Mouse (Mus musculus) brain, embryonic 18.5 days (tissue): ENCODE measurements around the gene Tjp1.

Experiments
- DNase-seq: peaks from one replicate; pipeline ENCODE4 v3.0.0-alpha.2; 2012; ENCODE audit warnings: low read depth, low spot score

Gene Tjp1

DNA sequence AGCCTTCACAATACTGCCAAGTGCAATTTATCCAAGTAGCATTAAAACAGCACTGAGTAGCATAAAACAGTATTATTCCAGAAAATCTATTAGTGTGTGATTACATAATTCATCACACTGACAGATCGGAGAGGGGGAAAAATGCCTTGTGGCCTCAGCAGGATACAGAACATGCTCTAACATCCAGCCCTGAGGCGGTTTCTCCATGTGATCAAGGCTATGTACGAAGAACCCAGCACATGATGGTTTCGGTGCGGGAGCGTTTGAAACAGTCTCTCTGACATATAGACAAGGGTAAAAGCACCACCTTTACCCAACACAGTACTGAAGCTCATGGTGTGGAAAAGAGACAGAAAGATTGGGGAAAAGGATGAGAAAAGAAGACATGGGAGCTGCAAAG is 38.4 kb downstream of the Tjp1 start:
- no peak for DNase-seq

GRCm38 (mm10) chr7:65486259-65486681 is 41.3 kb downstream of the Tjp1 start:
- no peak for DNase-seq

- no peak for DNase-seq
These were observed 43.3 kb downstream of the Tjp1 start for GRCm38 (mm10) chr7:65484170-65484778.

DNA sequence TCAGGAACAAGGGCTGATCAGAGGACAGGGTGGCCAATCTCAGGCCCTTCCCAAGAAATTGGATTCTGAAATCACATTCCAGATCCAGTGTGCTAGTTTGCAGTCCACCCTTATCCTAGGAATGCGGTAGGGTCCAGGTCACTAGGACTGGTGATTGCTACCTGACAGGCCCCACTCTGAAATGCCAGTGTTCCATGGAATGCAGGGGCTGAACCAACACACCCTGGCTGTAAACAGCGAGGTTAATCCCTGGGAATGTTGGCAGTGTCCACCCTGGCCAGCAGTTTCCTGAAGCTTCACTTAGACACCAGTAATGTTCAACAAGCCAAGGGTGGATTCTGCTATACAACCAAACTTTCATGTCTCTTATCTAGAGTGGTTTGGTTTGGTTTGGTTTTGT is 45.4 kb downstream of the Tjp1 start:
- no peak for DNase-seq

- DNase-seq = no peak
These were observed 55.5 kb downstream of the Tjp1 start for GRCm38 (mm10) chr7:65472048-65472447.

DNA sequence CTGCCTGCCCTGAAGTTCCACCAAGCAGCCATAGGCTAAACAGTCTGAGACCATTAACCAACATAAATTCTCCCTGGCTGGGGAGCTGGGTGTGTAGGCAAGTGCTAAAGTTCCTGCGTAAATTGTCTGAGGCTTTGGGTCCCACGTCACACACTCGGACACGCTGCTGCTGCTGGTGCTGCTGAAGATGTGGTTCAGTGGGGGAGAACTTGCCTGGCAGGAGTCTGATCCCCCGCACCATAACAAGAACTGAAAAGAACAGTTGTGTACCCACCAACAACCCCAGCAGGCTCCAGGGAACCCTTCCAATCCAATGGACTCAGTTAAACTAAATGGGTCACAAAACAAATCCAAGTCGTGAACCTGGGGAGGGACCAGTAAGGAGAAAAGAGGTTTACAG is 56.2 kb downstream of the Tjp1 start:
- DNase-seq = no peak

DNA sequence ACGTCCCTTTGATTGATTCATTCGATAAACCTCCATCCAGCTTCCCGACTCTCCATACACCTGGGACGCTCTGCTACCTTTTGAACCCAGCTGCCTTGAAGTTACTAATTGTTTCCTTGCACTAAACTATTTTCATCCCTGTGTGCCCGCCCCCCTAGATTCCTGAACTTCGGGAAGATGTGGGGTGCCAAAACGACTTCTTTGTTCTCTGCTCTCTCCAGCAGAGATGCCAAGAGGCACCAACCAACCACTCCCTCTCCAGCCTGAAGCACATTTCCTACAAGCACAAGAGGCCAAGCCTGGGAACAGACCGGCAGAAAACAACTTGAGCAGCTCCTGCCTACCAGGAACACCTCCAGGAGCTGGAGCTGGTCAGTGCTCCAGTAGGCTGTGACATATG is 57.4 kb downstream of the Tjp1 start:
- DNase-seq = no peak

GRCm38 (mm10) chr7:65469666-65470065 is 57.9 kb downstream of the Tjp1 start:
- no peak for DNase-seq

- no peak for DNase-seq
These were observed 59.4 kb downstream of the Tjp1 start for GRCm38 (mm10) chr7:65468191-65468590.

GRCm38 (mm10) chr7:65467306-65468021 is 60.1 kb downstream of the Tjp1 start:
- DNase-seq = no peak

- no peak for DNase-seq
These were observed 61.4 kb downstream of the Tjp1 start for GRCm38 (mm10) chr7:65466137-65466536.

DNA sequence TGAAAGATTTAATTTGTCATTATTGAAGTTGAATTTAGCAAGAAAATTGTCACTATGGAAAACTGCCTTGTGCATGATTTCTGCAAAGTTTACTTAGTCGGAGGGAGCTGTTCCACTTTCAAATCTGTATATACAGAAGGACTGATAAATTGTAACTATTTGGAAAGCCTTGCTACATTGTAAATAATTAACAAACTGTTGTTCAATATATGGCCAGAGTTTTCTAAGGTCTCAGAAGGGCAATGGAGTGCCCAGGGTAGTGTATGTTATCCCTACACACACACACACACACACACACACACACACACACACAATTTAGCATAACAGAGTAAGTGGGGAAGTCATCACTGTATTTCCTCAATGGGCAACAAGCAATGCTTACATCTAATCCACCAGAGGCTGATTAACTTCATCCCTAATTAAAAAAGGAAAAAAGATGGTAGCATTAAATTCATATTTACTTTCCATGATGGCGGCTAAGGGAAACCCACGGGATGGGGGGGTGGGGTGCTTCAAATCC is 63.0 kb downstream of the Tjp1 start:
- DNase-seq = no peak

DNA sequence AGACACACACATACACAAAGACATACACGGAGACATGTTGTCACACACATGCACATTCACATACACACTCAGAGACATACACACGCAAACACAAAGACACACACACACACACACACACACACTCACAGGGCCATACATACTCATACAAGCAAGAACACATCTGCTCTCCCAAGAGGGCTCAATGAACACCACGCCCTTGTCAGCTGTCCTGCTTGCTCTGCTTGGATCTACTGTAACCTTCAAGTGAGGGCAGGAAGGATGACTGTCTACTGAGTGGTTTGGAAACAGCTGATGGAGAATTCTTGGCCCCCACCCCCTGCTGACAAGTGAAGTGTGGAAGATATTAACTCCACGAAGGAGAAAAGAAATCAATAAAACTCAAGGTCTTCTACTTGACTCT is 64.1 kb downstream of the Tjp1 start:
- no peak for DNase-seq

DNA sequence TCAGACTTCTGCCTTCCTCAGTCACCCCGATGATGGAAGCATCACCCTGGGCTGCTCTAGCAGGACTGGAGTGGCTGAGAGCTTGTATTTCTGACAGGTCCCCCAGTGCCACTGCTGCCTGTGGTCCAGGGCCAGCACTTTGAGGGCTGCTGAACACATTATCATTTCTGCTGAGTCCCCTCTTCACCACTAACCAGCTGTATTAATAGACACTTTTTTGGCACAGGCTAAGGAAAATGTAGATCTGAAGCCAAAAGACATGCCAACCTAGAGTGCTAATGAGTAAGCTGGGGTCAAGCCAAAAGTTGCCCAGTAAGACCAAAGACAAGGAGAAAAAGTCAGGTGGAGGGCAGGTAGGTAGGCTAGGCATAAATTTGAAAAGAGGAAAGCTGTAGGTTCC is 66.2 kb downstream of the Tjp1 start:
- DNase-seq = no peak

DNA sequence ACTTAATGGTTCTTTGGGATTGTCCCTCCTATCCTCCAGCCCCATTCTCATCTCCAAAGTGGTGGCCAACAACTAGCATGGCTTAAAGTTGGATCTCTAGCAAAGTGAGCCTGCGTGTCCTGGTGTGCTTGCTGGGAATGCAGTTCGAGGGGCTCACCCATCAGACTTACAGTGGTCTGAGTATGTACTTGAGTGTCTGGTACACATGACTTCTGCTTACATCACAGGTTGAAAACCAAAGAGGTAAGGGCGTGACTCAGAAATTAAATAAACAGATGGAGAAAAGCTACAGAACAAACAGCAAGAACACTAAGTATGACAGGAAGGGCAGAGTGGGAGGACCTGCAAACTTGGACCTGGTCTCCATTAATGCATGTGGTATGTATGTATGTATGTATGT is 67.4 kb downstream of the Tjp1 start:
- DNase-seq = no peak

- DNase-seq = no peak
These were observed 71.5 kb downstream of the Tjp1 start for GRCm38 (mm10) chr7:65456031-65456430.

GRCm38 (mm10) chr7:65455208-65455607 is 72.4 kb downstream of the Tjp1 start:
- DNase-seq = no peak

- DNase-seq = peak; percentile 10
These were observed 73.3 kb downstream of the Tjp1 start for GRCm38 (mm10) chr7:65454269-65454668.

DNA sequence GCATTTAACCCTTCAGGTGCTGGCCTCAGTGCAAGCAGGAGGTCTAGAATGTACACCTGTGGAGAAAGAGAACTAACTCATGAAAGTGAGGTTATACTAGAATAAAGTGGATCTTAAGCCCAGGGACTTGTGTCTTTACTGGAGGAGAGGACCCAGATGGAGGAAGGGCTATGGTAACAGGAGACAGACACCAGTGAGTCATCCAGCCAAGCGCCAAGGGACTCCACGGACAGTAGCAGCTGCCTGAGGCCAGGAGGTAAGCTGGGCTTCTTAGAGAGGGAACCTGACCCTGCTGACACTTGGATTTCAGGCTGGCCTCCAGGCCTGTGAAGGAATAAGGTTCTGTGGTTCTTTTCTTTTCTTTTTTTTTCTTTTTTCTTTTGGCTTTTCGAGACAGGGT is 75.3 kb downstream of the Tjp1 start:
- DNase-seq = no peak

GRCm38 (mm10) chr7:65450158-65450557 is 77.4 kb downstream of the Tjp1 start:
- peak; percentile 20 for DNase-seq

DNA sequence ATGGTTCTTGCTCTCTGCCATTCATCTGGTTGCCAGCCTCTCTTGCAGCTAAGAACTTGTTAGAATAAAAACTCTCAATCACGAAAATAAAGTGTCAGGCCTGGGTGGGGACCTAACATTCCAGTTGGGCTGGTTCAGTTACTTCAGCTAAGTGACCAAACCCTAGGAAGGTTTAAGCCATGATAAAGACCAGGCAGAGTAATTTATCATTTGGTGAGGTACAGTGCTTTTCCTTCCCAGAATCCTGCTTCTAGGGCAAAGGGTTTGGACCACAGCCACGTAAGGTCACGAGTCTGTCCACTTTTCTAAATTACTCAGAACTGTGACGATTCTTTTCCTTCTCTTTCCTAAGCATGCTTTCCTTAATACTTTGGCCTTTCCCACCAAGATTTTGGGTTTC is 86.1 kb downstream of the Tjp1 start:
- DNase-seq = no peak

DNA sequence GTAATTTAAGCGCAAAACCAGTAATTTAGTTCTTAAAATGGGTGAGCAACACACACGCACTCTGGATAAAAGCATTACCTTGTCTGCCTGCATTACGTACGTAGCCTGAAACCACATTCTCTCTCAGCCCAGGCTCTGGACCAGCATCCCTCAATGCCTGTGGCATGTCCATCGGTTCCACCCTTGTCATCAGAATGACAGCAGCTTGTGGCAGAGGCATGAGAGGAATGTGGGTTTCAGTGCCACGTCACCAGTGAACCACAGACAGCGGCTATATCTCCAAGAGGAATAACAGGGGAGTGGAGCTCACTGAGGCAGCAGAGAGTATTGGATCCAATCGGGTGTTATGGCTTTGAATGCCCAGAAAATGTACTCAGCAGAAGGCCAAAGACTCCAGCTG is 88.1 kb downstream of the Tjp1 start:
- no peak for DNase-seq

DNA sequence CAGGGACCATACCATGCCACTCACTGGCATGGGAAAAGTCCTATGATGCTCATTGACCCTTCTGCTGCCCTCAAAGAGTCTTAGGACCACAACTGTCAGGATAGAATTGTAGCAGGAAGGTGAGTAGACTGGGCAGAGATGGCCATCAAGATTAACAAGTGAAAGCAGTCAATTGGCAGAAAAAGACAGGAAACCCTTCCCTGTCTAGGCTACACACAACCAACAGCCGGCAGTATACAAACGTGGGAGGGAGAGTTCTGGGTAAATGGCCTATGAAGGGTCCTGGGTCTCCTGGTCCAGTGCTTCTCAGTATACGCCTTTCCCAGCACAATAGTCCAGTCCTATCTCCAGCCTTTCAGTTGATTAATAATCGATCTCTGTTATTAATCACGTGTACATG is 89.4 kb downstream of the Tjp1 start:
- no peak for DNase-seq
